Mouse (Mus musculus): ENCODE results near the gene Tmem116. TPM values are rescaled to one million over a fixed set of nuclear protein-coding genes. Genes with fewer than 3 reads are reported as not detected.

Gene Tmem116
- polyA plus RNA-seq, 1 experiment from 2014 or later: 2.6 TPM

- Histone ChIP-seq H3K27ac (replicated peaks; ENCODE audit: low read depth, low read length) (peak overlapping the region; percentile 67), H3K9me3 (ENCODE audit: control insufficient read depth, low read length) (no peaks in the 10 kb centered on the region), H3K4me1 (ENCODE audit: control insufficient read depth, insufficient read depth, low read length) (peaks cover 8% of the 10 kb centered on the region), H3K36me3 (ENCODE audit: control insufficient read depth, insufficient read depth, low read length) (peaks cover 9% of the 10 kb centered on the region), H3K9ac (ENCODE audit: low read depth, low read length) (no peak overlapping the region), H3K4me3 (ENCODE audit: low read depth, low read length) (no peak overlapping the region), H3K4me2 (ENCODE audit: low read depth, low read length) (peak overlapping the region; percentile 84), H3K27me3 (replicated peaks; ENCODE audit: control insufficient read depth, insufficient read depth, low read length) (no peaks in the 10 kb centered on the region)
- DNase-seq (ENCODE audit: low spot score) (peak; percentile 67), ATAC-seq (ENCODE audit: low read depth) (no peak)
- 79% methylated on average over 13 of the region's 13 CpGs for WGBS
These were observed 2.2 kb downstream of the Tmem116 start for GRCm38 (mm10) chr5:121453743-121454502.

DNA sequence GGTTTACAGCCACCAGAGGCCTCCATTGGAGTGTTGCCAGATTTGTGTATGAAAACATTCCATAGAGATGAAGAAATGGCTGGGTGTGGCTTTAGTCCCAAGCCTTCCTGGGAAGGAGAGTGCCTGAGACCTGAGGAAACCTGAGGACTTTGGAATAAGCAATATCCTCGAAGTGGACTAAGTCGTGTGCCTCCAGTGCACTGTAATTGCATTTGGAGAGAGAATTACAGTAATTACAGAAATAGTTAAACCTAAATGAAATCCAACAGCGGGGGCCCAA, 2.8 kb downstream of the Tmem116 start:
- peaks cover 8% of the 10 kb centered on the region for H3K4me1 ChIP-seq (ENCODE audit: control insufficient read depth, insufficient read depth, low read length)
- no peak overlapping the region for H3K9ac ChIP-seq (ENCODE audit: low read depth, low read length)
- no peaks in the 10 kb centered on the region for H3K9me3 ChIP-seq (ENCODE audit: control insufficient read depth, low read length)
- DNase-seq (ENCODE audit: low spot score) (peak; percentile 70), ATAC-seq (ENCODE audit: low read depth) (no peak)
- H3K27ac ChIP-seq (replicated peaks; ENCODE audit: low read depth, low read length): peak overlapping the region; percentile 67; the same call in 1 of the 2 replicates
- H3K27me3 ChIP-seq (replicated peaks; ENCODE audit: control insufficient read depth, insufficient read depth, low read length): no peaks in the 10 kb centered on the region
- no peak overlapping the region for H3K4me3 ChIP-seq (ENCODE audit: low read depth, low read length)
- 69% methylated on average over 3 of the region's 3 CpGs for WGBS
- no peak overlapping the region for H3K4me2 ChIP-seq (ENCODE audit: low read depth, low read length)
- H3K36me3 ChIP-seq (ENCODE audit: control insufficient read depth, insufficient read depth, low read length): peaks cover 4% of the 10 kb centered on the region

- ATAC-seq (ENCODE audit: low read depth) (no peak), DNase-seq (ENCODE audit: low spot score) (peak; percentile 17)
- no peaks in the 10 kb centered on the region for H3K27me3 ChIP-seq (replicated peaks; ENCODE audit: control insufficient read depth, insufficient read depth, low read length)
- no peak overlapping the region for H3K4me2 ChIP-seq (ENCODE audit: low read depth, low read length)
- H3K9me3 ChIP-seq (ENCODE audit: control insufficient read depth, low read length): 0 out of 2 replicates have a peak, but pooled peaks cover 5% of the 10 kb centered on the region
- 67% methylated on average over 9 of the region's 9 CpGs for WGBS
- no peak overlapping the region for H3K27ac ChIP-seq (replicated peaks; ENCODE audit: low read depth, low read length)
- peaks cover 8% of the 10 kb centered on the region for H3K4me1 ChIP-seq (ENCODE audit: control insufficient read depth, insufficient read depth, low read length)
- no peak overlapping the region for H3K4me3 ChIP-seq (ENCODE audit: low read depth, low read length)
- no peaks in the 10 kb centered on the region for H3K36me3 ChIP-seq (ENCODE audit: control insufficient read depth, insufficient read depth, low read length)
- H3K9ac ChIP-seq (ENCODE audit: low read depth, low read length): no peak overlapping the region
These were observed 4.0 kb downstream of the Tmem116 start for GRCm38 (mm10) chr5:121455510-121456265.

DNA sequence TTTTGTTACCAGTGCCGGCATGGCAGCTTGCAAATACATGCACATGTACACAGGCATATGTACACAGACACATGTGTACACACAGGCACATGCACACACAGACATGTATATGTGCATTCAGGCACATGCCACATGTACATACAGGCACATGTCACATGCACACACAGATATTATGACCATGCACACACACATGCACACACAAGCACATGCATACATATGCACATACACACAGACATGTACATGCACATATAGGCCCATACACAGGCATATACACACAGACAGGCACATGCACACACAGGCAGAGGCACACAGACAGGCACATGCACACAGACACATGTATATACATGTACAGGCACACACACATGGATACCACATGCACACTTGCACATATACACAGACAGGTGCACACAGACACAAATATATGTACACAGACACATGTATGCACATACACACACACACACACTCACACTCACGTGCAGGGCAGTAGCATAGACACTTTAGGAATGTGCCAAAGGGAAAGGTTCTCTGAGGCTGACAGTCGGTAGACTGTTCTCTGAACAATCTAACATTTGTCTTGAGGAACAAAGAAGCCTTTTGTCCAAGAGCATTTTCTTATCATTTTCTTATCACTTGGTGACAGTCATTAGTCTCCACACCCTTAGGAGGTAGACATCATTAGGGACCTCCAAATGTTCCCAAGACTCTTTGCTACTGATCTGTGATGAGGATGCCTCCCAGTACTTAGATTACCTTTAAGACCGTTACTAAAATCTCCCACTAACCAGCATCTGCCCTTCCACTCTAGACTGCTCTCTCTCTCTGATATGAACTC, 9.9 kb downstream of the Tmem116 start:
- no peak for DNase-seq (ENCODE audit: low spot score)
- Histone ChIP-seq H3K27ac (replicated peaks; ENCODE audit: low read depth, low read length) (no peak overlapping the region), H3K36me3 (ENCODE audit: control insufficient read depth, insufficient read depth, low read length) (no peaks in the 10 kb centered on the region), H3K4me3 (ENCODE audit: low read depth, low read length) (no peak overlapping the region), H3K27me3 (replicated peaks; ENCODE audit: control insufficient read depth, insufficient read depth, low read length) (no peaks in the 10 kb centered on the region), H3K4me2 (ENCODE audit: low read depth, low read length) (no peak overlapping the region), H3K4me1 (ENCODE audit: control insufficient read depth, insufficient read depth, low read length) (no peaks in the 10 kb centered on the region), H3K9me3 (ENCODE audit: control insufficient read depth, low read length) (0 out of 2 replicates have a peak, but pooled peaks cover 5% of the 10 kb centered on the region), H3K9ac (ENCODE audit: low read depth, low read length) (no peak overlapping the region)
- WGBS: 45% methylated on average over 4 of the region's 4 CpGs
- ATAC-seq (ENCODE audit: low read depth): no peak

GRCm38 (mm10) chr5:121462171-121462502, 10.4 kb downstream of the Tmem116 start:
- H3K36me3 ChIP-seq (ENCODE audit: control insufficient read depth, insufficient read depth, low read length): no peaks in the 10 kb centered on the region
- H3K4me1 ChIP-seq (ENCODE audit: control insufficient read depth, insufficient read depth, low read length): no peaks in the 10 kb centered on the region
- WGBS: 18% methylated on average over 1 of the region's 1 CpGs
- DNase-seq (ENCODE audit: low spot score) (no peak), ATAC-seq (ENCODE audit: low read depth) (no peak)
- no peak overlapping the region for H3K27ac ChIP-seq (replicated peaks; ENCODE audit: low read depth, low read length)
- H3K27me3 ChIP-seq (replicated peaks; ENCODE audit: control insufficient read depth, insufficient read depth, low read length): no peaks in the 10 kb centered on the region
- 0 out of 2 replicates have a peak, but pooled peaks cover 5% of the 10 kb centered on the region for H3K9me3 ChIP-seq (ENCODE audit: control insufficient read depth, low read length)
- no peak overlapping the region for H3K4me3 ChIP-seq (ENCODE audit: low read depth, low read length)
- H3K4me2 ChIP-seq (ENCODE audit: low read depth, low read length): no peak overlapping the region
- H3K9ac ChIP-seq (ENCODE audit: low read depth, low read length): no peak overlapping the region

- no peak for DNase-seq (ENCODE audit: low spot score)
- Histone ChIP-seq H3K27ac (replicated peaks; ENCODE audit: low read depth, low read length) (no peak overlapping the region), H3K4me3 (ENCODE audit: low read depth, low read length) (no peak overlapping the region), H3K4me2 (ENCODE audit: low read depth, low read length) (no peak overlapping the region), H3K36me3 (ENCODE audit: control insufficient read depth, insufficient read depth, low read length) (no peaks in the 10 kb centered on the region), H3K27me3 (replicated peaks; ENCODE audit: control insufficient read depth, insufficient read depth, low read length) (no peaks in the 10 kb centered on the region), H3K9ac (ENCODE audit: low read depth, low read length) (no peak overlapping the region), H3K9me3 (ENCODE audit: control insufficient read depth, low read length) (0 out of 2 replicates have a peak, but pooled peaks cover 5% of the 10 kb centered on the region), H3K4me1 (ENCODE audit: control insufficient read depth, insufficient read depth, low read length) (no peaks in the 10 kb centered on the region)
- ATAC-seq (ENCODE audit: low read depth): no peak
- WGBS: 52% methylated on average over 5 of the region's 5 CpGs
These were observed 11.3 kb downstream of the Tmem116 start for GRCm38 (mm10) chr5:121462967-121463366.

- Histone ChIP-seq H3K9me3 (ENCODE audit: control insufficient read depth, low read length) (0 out of 2 replicates have a peak, but pooled peaks cover 5% of the 10 kb centered on the region), H3K36me3 (ENCODE audit: control insufficient read depth, insufficient read depth, low read length) (no peaks in the 10 kb centered on the region), H3K4me1 (ENCODE audit: control insufficient read depth, insufficient read depth, low read length) (no peaks in the 10 kb centered on the region), H3K9ac (ENCODE audit: low read depth, low read length) (no peak overlapping the region), H3K4me3 (ENCODE audit: low read depth, low read length) (no peak overlapping the region), H3K27me3 (replicated peaks; ENCODE audit: control insufficient read depth, insufficient read depth, low read length) (no peaks in the 10 kb centered on the region), H3K4me2 (ENCODE audit: low read depth, low read length) (no peak overlapping the region), H3K27ac (replicated peaks; ENCODE audit: low read depth, low read length) (no peak overlapping the region)
- ATAC-seq (ENCODE audit: low read depth) (no peak), DNase-seq (ENCODE audit: low spot score) (no peak)
- 52% methylated on average over 5 of the region's 5 CpGs for WGBS
These were observed 12.0 kb downstream of the Tmem116 start for GRCm38 (mm10) chr5:121463601-121464250.

GRCm38 (mm10) chr5:121469566-121469965, 17.9 kb downstream of the Tmem116 start:
- no peak overlapping the region for H3K27ac ChIP-seq (replicated peaks; ENCODE audit: low read depth, low read length)
- WGBS: 28% methylated on average over 3 of the region's 3 CpGs
- no peak overlapping the region for H3K4me3 ChIP-seq (ENCODE audit: low read depth, low read length)
- no peaks in the 10 kb centered on the region for H3K4me1 ChIP-seq (ENCODE audit: control insufficient read depth, insufficient read depth, low read length)
- no peaks in the 10 kb centered on the region for H3K36me3 ChIP-seq (ENCODE audit: control insufficient read depth, insufficient read depth, low read length)
- no peak for ATAC-seq (ENCODE audit: low read depth)
- no peak overlapping the region for H3K4me2 ChIP-seq (ENCODE audit: low read depth, low read length)
- H3K9me3 ChIP-seq (ENCODE audit: control insufficient read depth, low read length): no peaks in the 10 kb centered on the region
- no peaks in the 10 kb centered on the region for H3K27me3 ChIP-seq (replicated peaks; ENCODE audit: control insufficient read depth, insufficient read depth, low read length)
- H3K9ac ChIP-seq (ENCODE audit: low read depth, low read length): no peak overlapping the region
- DNase-seq (ENCODE audit: low spot score): no peak
